Mouse (Mus musculus) ES-Bruce4 (cell line): ENCODE data around the gene Acss1.

ENCODE experiments used
- CTCF ChIP-seq: IDR thresholded peaks from one replicate; pipeline ENCODE4 v1.8.1; 2011; ENCODE audit warnings: low read depth, low read length
- EP300 ChIP-seq: IDR thresholded peaks from 2 replicates; pipeline ENCODE4 v1.6.1; 2011; ENCODE audit warnings: low read depth, low read length; ENCODE audit not compliant: insufficient read depth

DNA sequence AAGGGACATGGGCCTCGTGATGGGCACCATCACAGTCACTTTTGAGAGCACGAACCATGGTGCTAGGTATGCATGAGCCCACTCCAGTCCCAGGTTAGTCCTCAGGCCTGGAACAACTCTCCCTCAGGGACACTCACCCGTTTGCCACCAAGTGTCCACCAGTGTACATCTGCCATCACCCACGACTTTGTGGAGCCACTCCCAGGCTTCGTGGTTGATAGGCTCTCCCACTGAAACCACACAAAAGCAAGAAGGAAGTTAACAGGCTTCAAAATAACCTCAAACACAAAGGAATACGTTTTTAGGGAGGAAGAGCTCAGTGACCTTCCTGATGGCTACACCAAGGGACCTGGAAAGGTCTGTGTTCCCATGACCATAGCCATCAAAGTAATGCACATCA is 41.2 kb downstream of the Acss1 start:
- TF ChIP-seq CTCF (no peak), EP300 (no peak)
